Mouse (Mus musculus) right cerebral cortex, postnatal 10 days (tissue): ENCODE data around the gene Dirc2.

Experiments used
- DNase-seq, 2 experiments: peaks; one replicate each; pipeline ENCODE4 v3.0.0; 2021; ENCODE audit warnings: low spot score in 2 of 2

Gene Dirc2

DNA sequence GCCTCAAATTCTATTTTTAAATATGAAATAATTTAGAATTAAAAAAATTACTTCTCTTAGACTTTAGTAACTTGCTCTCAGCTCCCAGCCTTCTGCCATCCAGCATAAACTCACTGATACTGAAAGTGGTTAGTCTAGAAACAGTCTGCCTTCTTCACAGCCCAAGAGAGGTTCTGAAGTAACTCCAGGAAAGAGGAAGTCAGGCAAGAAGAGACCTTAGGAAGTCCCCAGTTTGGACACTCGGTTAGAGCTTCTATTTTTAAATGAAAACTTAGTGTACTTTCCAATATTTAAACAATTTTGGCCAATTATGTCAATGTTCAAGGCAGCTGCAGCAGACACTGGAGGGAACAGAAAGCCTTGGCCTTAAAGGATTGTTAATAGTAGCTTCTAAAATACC, 29.6 kb downstream of the Dirc2 start:
- no peak for DNase-seq

DNA sequence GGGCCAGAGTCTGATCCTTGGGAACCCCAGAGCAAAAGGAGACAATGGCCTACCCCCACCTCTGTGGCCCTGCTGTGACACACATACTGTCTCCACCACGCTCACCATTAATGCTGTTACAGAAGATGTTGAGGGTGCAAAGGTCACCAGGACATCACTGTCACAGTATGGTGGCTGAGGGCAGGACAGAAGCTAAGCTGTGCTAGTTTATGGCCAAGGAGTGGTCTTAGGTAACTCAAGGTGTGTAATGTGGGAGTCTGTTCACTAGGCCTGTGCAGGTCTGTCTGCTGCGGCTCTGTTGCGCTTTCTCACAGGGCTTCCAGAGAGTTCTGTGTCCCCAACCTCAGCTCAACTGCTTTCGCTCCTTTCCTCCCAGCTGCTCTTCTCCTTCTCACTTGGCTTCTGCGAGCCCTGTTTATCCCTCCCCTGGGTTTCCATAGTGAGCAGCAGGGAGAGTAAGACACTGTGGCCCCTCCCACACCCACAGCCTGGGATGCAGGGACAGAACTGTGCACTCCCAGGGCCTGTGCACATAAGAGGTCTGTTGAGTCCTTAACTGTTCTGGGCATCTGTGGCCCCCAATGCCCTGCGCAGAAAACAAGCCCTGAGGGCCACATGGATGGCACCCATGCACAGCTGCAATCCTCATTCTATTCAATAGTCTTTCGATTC, 30.9 kb downstream of the Dirc2 start:
- no peak for DNase-seq

GRCm38 (mm10) chr16:35734038-35734437, 35.1 kb downstream of the Dirc2 start:
- DNase-seq: peak in 1 of 2 experiments; percentile 49

DNA sequence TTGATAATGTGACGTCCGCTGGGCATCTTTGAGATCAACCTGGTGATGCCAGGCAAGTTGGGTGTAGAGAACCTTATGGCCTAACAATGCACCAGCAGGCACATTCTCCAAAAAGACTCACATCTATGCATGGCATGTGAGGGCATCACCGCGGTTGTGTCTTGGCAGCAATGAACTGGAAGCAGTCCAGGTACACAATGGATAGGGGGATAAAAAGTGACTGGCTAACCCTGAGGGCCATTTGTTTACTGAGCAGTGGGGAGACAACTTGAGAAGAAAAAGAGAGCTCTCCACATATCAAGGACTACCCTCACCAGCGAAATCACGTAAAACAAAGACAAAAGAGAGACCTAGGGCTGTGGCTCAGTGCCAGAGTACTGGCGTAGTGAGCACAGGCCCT, 37.1 kb downstream of the Dirc2 start:
- DNase-seq: no peak

GRCm38 (mm10) chr16:35729151-35729738, 39.9 kb downstream of the Dirc2 start:
- DNase-seq: peak; percentile 40 to 66

DNA sequence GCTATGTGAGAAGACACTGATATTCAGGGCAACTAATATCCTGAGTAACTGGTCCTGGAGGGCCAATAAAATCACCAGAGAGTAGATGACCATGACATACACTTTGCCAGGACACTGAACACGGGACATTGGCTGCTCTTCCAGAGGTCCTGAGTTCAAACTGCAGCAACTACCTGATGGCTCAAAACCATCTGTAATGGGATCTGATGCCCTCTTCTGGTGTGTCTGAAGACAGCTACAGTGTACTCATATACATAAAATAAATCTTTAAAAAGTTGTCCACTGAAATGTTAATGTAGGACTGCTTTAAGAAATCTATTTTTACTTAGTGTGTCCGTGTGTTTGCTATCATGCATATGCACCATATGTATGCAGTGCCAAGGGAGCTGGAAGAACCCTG, 42.6 kb downstream of the Dirc2 start:
- no peak for DNase-seq

GRCm38 (mm10) chr16:35724561-35724960, 44.6 kb downstream of the Dirc2 start:
- DNase-seq: no peak

DNA sequence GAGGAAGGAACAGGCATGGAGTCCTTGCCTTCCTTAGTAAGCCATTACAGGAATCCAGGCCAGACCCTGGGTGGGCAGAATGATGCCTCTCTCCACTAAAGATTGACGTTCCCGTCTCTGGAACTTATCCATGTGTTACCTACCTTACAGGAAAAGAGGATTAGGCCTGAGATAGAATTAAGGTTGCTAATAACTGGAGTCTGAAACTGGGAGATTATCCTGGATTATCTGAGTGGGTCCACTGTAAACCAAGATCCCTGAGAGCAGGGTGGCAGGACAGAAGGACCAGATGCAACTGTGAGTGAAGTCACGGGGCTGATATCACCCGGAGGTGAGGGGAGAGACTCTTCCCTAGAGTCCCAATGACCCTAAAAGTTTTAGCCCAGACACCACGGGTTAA, 51.4 kb downstream of the Dirc2 start:
- DNase-seq: no peak

DNA sequence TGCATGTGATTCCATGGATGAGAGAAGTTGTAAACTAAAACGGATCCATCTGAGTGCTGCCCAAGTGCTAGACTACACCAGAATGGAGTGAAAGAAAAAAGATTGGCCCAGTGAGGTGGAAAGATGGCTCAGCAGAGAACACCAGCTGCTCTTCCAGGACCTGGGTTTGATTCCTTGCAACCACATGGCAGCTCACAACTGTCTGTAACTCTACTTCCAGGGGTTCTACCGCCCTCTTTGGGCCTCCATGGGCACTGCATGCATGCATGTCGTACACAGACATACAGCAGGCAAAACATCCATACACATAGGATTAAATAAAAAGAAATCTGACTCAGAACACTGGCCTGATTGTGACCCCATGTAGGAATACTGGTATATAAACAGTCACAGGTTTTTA, 52.9 kb downstream of the Dirc2 start:
- no peak for DNase-seq

- no peak for DNase-seq
These were observed 53.4 kb downstream of the Dirc2 start for GRCm38 (mm10) chr16:35715771-35716170.

GRCm38 (mm10) chr16:35715350-35715749, 53.8 kb downstream of the Dirc2 start:
- DNase-seq: no peak

DNA sequence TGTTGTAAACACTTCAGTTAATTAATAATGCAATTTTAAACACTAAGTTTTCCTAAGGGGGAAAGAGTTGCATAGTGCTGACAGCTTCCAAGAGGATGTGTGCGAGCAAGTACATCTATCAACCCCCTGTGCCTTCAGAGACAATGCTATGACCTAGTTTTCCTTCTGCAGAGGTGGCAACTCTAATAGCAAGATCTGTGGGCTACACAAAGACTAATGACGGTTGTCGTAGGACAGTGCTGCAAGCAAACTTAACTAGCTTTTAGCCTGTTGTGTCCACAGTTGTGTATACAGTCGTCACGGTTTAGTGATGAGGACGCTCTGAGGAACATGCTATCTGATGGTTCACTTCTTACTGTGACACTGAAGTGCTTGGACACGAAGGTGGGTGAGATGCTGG, 54.5 kb downstream of the Dirc2 start:
- no peak for DNase-seq

- DNase-seq: no peak
These were observed 55.5 kb downstream of the Dirc2 start for GRCm38 (mm10) chr16:35713606-35714005.

DNA sequence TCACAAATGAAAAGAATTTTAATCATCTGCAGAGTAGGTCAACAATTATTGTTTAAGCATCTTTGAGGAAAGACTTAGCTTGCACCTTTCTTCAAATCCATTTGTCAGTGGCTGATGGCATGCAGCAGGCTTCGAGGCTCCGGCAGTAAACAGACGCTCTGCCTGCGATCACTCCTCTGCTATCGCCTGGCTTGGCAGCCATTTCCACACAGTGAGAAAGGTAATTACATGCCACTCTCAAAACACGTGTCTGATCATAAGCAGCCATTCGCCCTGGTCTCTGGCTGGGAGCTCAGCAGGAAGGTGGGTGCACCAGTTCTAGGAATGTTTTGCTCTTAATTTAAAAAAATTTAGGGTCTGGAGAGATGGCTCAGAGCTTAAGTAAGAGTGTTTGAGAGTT, 58.2 kb downstream of the Dirc2 start:
- DNase-seq: no peak

DNA sequence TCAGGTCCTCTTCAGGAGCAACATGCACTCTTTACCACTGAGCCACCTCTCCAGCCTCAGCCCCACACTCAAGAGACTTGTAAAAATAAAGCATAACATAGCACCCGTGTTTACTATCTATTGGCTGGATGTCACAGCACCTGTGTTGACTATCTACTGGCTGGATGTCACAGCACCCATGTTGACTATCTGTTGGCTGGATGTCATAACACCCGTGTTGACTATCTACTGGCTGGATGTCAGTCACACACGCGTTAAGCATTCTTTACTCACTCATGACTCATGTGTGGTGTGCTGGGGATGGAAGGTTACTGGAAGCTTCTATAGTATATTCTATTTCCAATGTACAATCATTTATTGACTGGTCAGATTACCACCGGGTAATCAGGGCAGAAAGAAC, 62.2 kb downstream of the Dirc2 start:
- no peak for DNase-seq

- no peak for DNase-seq
These were observed 64.4 kb downstream of the Dirc2 start for GRCm38 (mm10) chr16:35704796-35705195.

- DNase-seq: peak in 1 of 2 experiments; percentile 34
These were observed 65.1 kb downstream of the Dirc2 start for GRCm38 (mm10) chr16:35703763-35704679.

DNA sequence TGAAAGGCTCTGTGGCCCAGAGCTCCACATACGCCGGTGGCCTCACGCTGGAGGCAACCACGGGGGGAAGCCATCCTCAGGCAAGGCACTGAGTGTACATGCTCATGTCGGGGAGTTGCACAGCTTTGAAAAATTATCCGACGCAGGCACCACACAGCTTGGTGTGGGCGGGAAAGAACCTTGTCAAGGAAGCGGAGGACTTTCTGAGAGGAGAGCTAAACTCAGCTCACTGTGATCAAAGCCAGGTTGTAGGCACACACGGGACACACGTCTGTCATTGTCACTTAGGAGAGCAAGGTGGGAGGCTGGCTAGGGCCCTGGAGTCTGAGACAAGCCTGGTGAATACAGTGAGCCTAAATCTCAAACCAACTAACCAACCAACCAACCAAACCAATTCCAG, 67.3 kb downstream of the Dirc2 start:
- DNase-seq: peak; percentile 54 to 62

- no peak for DNase-seq
These were observed 73.1 kb downstream of the Dirc2 start for GRCm38 (mm10) chr16:35696103-35696502.

- no peak for DNase-seq
These were observed 74.8 kb downstream of the Dirc2 start for GRCm38 (mm10) chr16:35694250-35694846.

- no peak for DNase-seq
These were observed 77.5 kb downstream of the Dirc2 start for GRCm38 (mm10) chr16:35691606-35692005.

DNA sequence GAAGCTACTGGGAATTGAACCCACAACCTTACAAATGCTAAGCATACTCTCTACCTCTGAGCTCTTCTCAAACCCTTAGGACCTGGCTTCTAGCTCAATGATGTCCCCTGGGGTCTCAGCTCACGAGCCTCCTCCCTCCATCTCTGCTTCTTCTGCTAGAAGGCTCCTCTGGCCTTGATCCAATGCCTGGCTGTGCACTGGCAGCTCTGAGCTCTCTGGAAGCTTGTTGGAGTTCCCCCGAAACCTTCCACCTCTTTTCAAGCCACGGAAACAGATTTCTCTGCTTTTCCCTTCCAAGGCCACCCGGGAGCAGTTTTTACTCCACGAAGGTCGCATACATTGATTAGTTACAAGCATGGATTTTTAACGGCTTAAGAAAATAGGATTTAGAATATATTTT, 82.7 kb downstream of the Dirc2 start:
- DNase-seq: peak; percentile 48 to 56
